Mouse (Mus musculus): ENCODE data around the gene Hdgfl2.
"Not testable (repeated sequence)": the region's sequence is repeated elsewhere in the genome, so short reads cannot be mapped to it uniquely, and the experiment has no call there.

The Hdgfl2 gene

DNA sequence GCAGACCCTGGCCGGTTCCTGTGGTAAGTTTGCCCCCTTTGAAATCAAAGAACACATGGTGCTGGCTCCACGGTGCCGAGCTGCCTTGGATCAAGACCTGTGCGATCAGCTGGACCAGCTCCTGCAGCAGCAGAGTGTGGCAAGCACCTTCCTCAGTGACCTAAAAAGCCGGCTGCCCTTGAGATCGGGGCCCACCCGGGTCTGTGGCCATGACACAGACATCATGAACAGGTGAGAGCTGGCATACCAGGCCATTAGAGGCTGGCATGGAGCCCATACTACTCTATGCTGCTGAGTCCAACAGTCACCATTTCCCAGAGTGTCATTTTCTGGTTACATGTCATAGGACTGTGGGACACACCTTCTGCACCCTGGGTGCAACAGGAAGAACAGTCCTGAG is 17.4 kb upstream of the Hdgfl2 start:
- no peak for DNase-seq

DNA sequence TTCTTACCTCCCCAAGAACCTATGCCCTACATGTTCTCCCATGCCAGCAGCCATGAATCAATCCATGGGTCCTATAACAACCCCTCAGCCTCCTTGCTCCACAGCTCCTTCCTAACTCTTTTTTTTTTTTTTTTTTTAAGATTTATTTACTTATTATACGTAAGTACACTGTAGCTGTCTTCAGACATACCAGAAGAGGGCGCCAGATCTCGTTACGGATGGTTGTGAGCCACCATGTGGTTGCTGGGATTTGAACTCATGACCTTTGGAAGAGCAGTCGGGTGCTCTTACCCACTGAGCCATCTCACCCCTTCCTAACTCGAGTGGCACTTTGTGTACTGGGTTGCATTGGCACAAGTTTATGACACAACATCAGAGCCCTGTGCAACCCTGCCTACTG is 13.7 kb upstream of the Hdgfl2 start:
- not testable (repeated sequence) for DNase-seq

DNA sequence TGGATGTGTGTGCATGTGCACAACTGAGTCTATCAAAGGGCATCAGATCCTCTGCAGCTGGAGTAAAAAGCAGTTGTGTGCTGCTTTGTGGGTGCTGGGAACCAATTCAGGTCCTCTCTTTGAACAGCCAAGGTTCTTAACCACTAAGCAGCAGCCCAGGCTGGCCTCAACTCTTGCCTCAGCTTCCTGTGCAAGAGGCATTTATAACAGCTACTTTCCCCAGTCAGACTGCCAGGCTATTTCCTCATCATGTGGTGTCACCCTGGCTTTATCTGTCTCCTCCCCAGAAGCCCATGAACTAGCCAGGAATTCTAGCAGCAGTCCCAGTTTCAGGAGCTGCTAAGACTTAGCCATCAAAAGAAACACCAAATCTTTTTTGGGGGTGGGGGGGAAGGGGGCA is 13.0 kb upstream of the Hdgfl2 start:
- no peak for DNase-seq

DNA sequence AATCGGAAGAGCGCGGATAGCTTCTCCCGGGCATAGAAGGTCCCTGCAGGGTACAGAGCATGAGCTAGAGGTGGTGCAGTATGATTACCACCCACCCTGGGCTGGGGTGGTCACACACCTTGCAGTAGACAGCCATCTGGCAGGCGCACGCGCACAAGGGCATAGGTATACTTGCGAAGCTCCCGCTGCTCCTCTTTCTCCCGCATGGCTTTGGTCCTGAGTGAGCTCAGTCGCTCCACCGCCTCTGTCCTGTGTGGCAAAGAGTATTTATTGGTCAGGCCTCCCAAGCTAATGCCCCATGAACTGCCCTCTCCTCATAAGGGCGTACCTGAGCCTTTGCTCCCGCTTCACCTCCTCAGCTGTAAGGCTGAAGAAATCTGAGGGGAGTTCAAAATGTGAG is 10.4 kb upstream of the Hdgfl2 start:
- DNase-seq = no peak

DNA sequence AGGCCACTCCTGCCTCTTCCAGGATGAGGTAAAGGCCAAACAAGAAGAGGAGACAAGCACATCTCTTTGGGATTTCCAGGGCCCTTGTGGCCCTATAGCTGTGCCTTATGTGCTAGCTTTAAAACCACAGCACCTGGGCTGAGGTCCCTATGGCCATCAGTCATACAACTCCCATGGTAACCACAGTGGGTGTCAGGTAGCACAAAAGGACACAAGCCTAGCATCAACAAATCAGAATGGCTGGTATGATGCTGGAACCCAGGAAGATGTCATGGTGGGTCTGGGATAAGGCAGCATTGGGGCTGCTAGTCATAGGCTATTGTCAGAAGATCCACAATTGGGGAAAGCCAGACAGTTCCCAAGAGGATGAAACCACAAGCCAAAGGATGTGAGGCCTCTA is 8.3 kb upstream of the Hdgfl2 start:
- DNase-seq = no peak

DNA sequence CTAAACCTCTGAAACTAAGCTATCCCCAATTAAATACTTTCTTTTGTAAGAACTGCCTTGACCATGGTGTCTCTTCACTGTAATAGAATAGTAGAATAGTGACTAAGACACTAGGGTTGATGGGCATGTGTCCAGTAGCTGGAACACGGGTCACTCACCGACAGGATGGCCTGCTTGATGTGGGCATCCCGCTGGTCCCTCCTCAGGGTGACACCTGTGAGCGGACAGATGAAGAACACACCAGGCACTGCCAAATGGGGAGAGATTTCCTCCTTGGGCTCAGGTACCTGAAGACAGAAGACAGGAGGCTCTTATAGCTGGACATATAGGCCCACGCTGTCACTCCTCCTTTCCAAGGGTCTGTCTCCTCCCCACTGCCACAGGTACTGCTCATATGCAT is 7.2 kb upstream of the Hdgfl2 start:
- no peak for DNase-seq

DNA sequence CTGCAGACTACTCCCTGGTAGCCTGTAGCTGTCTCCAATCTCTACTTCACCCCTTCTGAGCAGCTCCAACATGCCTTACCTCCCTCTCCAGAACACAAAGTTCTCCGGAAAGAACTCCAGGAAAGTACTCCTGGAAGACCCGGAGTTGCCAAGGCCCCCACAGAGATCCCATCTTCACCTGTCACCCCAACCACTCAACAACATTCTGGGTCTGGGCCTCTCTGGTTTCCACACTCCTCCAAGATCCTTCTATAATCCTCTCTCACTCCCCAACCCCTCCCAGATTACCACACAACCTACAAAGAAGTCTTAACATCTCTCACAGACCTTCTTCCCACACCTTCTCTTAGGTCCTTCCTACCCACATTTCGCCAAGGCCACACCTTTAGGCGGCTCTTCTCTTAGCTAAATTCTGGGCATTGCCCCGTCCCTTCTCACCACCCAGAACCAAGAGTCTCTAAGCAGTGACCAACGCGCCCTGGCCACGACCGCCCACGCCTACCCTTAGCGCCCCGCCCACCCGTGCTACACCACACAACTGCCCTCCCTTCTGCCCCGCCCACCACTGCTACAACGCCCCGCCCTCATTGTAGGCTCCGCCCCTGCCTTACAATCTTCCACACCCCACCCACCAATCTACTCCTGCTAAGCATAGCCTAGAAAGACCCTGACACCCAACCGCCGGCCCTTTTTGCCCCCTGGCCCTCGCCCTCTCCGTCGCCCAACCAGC is 5.2 kb upstream of the Hdgfl2 start:
- DNase-seq = peak; percentile 72 to 82

DNA sequence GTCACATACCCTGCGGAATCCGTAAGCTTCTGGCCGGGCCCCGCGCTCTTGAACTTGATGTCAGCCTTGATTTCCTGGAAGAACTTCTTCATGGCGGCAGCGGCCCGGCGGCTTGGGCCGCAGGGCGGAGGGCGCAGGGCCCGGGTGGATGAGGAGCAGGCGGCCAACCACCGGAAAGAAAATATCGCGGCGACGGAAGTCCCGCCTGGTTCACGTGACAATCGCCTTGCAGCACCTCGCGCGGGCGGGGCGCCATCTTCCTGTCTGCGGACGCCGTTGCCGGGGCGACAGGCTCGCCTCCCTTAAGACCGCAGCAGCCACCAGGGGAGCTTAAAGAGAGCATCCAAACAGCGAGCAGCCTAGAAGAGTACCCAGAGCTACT is 4.6 kb upstream of the Hdgfl2 start, which contains the start of gene Ubxn6:
Ubxn6 (minus strand) TSS at position 202 of the 382 bp plus-strand sequence.
- DNase-seq = peak; percentile 98 to 99

DNA sequence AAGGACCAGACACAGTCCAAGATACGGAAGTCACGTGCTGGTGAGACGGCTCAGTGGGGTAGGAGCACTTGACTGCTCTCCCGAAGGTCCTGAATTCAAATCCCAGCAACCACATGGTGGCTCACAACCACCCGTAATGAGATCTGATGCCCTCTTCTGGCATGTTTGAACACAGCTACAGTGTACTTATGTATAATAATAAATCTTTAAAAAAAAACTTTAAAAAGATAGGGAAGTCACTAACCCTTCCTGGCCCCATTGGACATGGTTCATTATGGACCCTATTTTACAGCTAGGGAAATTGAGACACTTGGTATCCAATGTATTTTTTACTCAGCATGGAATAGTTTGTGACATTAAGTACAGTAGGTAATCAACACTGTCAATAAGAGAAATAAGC is 1.9 kb upstream of the Hdgfl2 start:
- no peak for DNase-seq

DNA sequence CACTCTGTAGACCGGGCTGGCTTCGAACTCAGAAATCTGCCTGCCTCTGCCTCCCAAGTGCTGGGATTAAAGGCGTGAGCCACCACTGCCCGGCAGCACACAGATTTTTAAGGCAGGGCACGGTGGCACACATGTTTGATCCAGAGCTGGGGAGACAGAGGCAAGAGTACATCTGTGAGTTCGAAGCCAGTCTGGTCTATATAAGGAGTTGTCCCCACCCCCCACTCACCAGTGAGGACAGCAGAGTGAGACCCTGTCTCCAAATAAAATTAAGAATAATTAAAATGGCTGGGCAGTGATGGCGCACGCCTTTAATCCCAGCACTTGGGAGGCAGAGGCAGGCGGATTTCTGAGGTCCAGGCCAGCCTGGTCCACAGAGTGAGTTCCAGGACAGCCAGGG is 1.1 kb upstream of the Hdgfl2 start:
- peak; percentile 33 to 37 for DNase-seq

DNA sequence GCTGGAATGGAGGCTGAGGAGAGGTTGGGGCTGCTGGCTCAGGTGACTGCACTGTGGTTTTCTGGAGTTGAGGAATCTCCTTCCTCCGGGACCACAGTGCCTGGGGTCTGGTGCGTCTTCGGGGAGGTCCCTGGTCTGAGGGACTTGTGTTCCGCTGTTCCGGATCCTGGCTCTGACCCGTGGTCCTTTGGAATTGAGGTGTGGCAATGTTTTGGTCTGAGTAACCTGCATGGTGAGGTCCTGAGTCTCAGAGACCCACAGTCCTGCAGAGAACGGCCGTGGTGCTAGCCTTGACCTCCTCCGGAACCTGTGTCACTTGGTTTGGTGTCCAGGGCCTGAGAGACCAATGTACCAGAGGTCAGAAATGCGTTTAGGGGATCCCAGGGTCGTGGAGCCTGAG is 487 bp downstream of the Hdgfl2 start:
- DNase-seq = peak in 1 of 2 experiments; percentile 41

DNA sequence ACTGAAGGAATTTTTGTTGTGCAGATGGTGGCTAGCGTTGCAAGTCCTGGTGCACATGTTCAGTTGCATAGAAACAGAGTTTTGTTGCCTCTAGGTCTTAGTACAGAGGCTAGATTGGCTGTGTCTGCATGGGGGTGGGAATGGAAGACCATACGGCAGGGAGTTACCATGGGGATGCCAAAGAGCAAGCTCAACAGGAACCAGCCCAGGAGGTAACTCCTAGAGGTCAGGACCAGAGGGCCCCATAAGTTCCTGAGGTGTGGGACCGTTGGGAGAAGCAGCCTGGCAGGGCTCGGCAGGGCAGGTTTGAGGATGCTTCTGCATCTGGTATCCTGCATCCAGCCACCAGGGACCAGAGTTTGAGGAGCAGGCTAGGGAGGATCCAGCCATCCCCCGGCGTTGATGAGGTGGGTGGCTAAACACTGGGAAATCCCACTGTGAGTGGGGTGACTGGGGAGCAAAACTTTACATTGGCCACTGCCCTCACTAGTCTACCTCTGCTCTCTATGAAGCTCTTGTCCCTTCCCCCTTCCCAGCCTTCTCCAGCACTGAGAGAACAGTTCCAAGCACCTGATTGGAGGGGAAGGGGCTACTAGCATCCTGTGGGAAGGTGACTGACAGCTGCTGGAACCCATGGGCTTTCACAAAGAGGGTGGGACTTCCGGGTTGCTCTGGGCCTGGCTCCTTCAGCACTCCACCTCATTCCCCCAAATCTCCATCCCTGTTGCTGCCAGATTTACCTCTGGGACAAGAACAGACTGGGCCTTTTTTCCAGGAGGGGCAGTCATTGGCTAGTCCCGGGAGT is 1.5 kb downstream of the Hdgfl2 start:
- peak; percentile 62 to 70 for DNase-seq

DNA sequence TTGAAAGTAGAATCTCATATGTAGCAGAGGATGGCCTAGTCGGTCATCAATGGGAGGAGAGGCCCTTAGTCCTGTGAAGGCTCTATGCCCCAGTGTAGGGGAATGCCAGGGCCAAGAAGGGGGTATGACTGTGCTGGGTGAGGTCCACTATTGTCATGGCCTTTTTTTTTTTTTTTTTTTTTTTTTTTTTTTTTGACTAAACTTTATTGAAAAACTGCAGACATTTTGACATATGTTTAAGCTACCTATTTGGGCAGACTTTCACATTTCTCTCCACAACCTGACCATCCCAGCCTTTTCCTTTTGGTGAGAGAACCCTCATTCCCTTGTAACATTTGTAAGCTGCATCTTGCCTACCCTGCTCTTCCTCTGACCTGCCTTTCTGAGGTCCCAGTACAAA is 12.9 kb downstream of the Hdgfl2 start:
- no peak for DNase-seq

DNA sequence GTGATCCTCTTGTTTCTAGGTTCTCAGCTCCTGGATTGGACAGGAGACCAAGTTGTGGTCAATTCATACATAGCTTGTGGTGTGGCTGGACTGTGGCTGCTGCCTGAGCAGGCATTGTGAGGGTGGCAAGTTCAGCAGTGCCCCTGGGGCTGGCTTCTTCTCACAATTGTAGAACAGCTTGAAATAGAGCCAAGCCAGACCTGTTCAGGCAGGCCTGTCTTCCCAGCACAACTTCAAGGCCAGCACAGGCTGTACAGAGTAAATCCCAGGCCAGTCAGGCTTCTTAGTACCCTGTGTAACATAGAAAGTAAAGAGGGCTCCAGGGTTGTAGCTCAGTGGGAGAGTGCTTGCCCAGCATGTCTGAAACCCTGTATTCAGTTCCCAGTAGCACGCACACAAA is 13.4 kb downstream of the Hdgfl2 start:
- DNase-seq = no peak

DNA sequence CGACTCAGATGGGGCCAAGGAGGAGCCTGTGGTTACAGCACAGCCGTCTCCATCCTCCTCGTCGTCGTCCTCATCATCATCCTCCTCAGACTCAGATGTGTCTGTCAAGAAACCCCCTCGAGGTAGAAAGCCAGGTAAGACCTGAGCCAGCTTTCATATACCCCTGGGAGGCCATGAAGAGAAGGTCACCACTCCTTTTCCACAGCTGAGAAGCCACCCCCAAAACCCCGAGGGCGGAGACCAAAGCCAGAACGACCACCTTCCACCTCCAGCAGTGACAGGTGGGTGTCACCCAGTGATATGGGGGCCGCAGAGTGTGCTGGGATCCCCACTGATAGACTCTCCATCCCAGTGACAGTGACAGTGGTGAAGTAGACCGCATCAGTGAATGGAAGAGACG is 17.4 kb downstream of the Hdgfl2 start:
- DNase-seq = no peak

DNA sequence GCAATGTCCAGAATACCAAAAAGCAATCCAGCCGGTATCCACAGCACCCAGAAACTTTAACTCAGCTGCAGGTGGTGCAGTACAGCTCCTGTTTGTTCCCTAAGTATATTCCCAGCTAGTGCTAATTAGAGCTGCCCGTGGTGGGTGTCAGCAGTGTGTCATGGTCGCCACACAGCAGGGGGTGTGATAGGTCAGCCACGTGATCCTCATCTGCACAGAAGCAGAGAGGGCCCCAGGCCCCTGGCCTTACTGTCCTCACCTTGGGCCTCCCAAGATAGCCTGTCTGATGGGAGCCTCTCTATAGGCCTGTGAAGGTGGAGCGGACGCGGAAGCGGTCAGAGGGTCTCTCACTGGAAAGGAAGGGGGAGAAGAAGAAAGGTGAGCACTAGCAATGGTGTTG is 18.7 kb downstream of the Hdgfl2 start:
- no peak for DNase-seq

DNA sequence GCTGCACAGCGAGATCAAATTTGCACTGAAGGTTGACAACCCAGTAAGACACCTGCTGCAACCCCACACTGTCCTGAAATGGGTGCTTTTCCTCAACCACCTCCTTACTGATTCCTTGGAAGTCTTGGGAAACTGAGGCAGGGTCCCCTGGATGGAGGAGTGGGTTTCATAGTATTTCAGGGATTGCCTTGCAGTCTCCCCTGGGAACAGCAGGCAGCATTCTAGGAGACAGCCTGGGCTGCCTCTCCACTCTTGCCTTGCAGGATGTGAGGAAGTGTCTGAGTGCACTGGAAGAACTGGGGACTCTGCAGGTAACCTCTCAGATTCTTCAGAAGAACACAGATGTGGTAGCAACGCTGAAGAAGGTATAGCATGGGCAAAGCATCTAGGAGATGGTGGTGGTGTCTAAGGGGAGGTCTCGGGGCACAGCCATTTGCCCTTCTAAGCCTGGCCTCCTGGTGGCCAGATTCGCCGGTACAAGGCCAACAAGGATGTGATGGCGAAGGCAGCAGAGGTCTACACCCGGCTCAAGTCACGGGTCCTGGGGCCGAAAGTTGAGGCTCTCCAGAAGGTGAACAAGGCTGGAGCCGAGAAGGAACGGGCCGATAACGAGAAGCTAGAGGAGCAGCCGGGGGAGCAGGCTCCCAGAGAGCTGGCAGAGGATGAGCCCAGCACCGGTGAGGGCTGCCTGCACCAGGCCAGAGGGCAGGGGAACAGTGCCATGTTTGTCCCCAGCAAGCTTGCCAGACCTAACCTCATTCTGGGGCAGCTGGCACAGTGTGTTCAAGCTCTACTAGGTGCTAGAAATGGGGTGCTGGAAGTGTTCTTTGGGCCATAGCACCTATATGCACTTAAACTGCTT is 19.5 kb downstream of the Hdgfl2 start:
- DNase-seq = no peak

DNA sequence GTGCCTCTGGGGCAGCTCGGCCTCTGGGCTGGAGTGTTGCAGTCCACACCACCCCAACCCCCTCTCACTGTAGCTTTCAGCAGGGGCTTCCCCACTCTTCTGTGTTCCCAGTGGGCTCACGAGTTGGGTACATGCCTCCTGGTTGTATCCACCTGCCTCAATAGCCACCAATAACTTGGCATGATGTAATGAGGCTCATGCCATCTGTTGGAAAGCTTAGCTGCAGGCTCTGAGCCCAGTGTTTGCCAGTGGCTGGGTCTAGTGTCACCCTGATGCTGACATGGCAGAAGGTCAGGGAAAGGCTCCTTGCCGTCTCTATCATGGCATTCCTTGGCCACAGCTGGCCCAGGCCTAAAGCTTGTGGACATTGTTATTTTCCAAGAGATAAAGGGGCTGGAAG is 21.4 kb downstream of the Hdgfl2 start:
- DNase-seq = no peak

DNA sequence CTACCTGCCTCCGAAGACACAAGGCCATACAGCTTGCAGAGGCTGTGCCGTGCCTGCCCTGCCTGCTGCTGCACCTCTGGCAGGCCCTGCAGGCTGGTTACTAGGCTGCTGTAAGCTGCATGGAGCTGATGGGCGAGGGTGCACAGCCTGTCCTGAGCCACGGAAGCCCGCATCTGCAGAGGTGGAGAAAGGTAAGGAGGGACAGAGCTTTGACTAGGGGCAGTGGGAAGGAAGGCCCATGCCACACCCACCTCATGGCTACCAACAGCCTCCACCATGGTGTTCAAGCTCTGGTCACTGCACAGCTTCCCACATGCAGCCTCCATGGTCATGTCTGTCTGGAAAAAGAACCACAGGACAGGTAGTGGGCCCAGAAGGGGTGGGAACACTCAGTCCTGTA is 22.7 kb downstream of the Hdgfl2 start:
- no peak for DNase-seq

DNA sequence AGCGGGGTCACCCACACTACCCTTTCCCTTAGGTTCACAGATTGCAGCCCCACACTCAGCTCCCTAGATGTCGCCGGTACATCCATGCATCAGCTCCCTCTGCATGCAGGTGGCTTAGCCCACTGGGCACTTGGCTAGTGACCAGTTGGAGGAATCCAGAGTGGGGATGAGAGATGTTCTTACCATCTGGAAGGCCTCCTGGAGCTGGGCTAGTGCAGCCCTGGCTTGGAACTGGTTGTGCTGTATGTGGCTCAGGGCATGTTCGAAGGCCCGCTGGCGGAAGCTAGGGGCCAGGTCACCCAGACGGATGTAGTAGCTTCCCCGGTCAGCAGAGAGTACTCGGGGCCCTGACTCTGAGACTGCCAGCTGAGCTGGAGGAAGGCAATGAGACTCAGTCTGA is 23.5 kb downstream of the Hdgfl2 start:
- DNase-seq = no peak

DNA sequence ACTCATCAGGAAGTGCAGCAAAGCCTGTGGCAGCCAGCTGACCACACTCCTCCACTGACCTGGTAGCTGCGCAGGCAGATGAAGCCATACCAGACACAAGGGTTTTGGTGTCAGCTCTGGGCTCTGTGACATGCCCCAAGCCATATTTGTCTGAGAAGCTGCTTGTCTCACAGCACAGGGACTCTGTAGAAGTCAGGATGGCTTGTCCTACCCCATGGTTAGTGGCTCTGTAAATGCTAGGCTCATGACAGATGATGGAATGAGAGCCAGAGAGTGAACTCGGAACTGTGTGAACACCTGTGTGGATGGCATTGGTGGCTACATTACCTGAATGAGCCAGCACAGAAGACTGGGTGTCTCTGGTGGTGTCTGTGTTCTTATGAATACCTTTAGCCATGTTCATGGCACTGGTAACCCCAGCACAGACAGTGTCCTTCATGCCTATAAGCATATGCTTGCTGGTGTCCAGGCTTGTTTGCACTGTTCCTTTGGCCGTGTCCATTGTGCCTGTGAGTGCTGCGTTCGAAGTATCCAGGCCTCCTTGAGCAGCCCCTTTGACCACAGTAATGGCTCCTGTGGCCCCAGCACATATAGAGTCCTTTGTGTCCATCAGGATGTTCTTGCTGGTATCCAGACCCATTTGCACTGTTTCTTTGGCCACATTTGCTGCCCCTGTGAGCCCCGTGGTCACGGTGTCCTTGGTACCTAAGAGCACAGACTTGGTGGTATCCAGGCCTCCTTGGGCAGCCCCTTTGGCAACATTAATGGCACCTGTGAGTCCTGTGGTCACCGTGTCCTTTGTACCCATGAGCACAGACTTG is 24.2 kb downstream of the Hdgfl2 start:
- DNase-seq = no peak

DNA sequence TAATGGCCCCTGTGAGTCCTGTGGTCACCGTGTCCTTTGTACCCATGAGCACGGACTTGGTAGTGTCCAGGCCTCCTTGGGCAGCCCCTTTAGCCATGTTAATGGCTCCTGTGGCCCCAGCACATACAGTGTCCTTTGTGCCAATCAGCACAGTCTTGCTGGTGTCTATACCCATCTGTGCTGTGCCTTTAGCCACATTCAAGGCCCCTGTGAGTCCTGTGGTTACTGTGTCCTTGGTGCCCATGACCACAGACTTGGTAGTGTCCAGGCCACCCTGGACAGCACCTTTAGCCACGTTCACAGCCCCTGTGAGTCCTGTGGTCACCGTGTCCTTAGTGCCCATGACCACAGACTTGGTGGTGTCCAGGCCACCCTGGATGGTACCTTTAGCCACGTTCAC is 25.4 kb downstream of the Hdgfl2 start:
- not testable (repeated sequence) for DNase-seq

DNA sequence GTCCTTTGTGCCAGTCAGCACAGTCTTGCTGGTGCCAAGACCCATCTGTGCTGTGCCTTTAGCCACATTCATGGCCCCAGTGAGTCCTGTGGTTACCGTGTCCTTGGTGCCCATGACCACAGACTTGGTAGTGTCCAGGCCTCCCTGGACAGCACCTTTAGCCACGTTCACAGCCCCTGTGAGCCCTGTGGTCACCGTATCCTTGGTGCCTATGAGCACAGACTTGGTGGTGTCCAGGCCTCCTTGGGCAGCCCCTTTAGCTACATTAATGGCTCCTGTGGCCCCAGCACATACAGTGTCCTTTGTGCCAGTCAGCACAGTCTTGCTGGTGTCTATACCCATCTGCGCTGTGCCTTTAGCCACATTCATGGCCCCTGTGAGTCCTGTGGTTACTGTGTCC is 27.0 kb downstream of the Hdgfl2 start:
- DNase-seq = not testable (repeated sequence)
